Mouse (Mus musculus) splenic B cell, adult 2 months (primary cell): ENCODE data around the gene Armh2.
A peak's percentile ranks its signal among the peaks of the same experiment; 100 is the strongest.

Experiments
- DNase-seq: peaks from one replicate; pipeline ENCODE4 v3.0.0-alpha.2; 2011; ENCODE audit warnings: low read depth, low spot score
- H3K27me3 ChIP-seq: 2 replicates; pipeline ENCODE4 v1.6.1; 2012; ENCODE audit warnings: mild to moderate bottlenecking, low read length, moderate library complexity, mixed read lengths; ENCODE audit not compliant: control insufficient read depth, poor library complexity, insufficient read depth, severe bottlenecking
- H3K36me3 ChIP-seq: 2 replicates; pipeline ENCODE4 v1.6.1; 2012; ENCODE audit warnings: mild to moderate bottlenecking, low read length, moderate library complexity, mixed read lengths; ENCODE audit not compliant: control insufficient read depth, poor library complexity, insufficient read depth, severe bottlenecking

Armh2 gene

GRCm38 (mm10) chr13:24741028-24741427 lies at the start of gene Armh2:
TSS of gene Armh2 (plus strand) at chr13:24741232.
- Histone ChIP-seq H3K36me3 (no peaks in the 10 kb centered on the region), H3K27me3 (no peaks in the 10 kb centered on the region)
- no peak for DNase-seq

DNA sequence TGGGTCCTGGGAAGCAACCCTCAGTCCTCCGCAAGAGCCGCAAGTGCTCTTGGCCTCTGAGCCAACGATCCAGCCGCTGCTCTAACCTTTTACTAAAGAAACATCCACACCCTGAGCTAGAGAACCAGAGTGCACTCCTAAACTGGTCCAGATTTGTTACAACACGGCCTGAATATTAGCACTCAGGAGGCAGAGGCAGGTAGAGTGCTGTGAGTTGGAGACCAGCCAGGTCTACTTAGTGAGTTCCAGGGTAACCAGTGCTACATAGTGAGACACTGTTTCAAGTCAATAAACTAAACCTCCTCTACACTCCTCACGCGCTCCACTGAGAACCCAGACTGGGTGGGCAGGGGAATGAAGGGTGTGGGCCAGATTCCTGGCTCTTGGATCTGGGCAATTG lies 47.7 kb upstream of the Armh2 start:
- Histone ChIP-seq H3K36me3 (peaks cover 47% of the 10 kb centered on the region), H3K27me3 (no peaks in the 10 kb centered on the region)
- DNase-seq, result no peak

DNA sequence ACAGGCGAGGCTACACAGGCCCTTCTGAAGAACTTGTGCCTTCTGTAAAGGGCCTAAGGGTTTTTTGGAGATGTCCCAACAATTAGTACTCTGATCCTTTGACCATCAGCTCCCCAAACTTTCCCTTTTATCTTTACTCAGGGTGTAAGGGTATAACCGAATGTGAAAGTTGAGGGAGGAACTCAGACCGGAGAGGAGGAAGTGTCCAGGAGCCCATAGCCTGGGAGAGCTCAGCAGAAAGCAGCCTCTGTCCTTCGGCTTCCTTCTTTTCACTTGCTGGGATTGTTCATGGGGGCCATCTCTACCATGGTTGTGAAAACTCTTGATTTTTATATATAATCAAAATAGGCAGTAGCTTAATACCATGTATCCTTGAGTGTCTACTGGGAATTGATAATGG lies 42.3 kb upstream of the Armh2 start:
- DNase-seq, result no peak
- Histone ChIP-seq H3K36me3 (peaks cover 53% of the 10 kb centered on the region), H3K27me3 (no peaks in the 10 kb centered on the region)

GRCm38 (mm10) chr13:24702128-24702527 lies 38.9 kb upstream of the Armh2 start:
- no peak for DNase-seq
- H3K27me3 ChIP-seq, result no peaks in the 10 kb centered on the region
- H3K36me3 ChIP-seq, result peaks cover 43% of the 10 kb centered on the region

GRCm38 (mm10) chr13:24709656-24710396 lies 31.2 kb upstream of the Armh2 start:
- DNase-seq, result no peak
- Histone ChIP-seq H3K36me3 (peaks cover 45% of the 10 kb centered on the region), H3K27me3 (no peaks in the 10 kb centered on the region)

GRCm38 (mm10) chr13:24710968-24711367 lies 30.1 kb upstream of the Armh2 start:
- DNase-seq, result no peak
- peaks cover 48% of the 10 kb centered on the region for H3K36me3 ChIP-seq
- no peaks in the 10 kb centered on the region for H3K27me3 ChIP-seq

- peaks cover 52% of the 10 kb centered on the region for H3K36me3 ChIP-seq
- no peak for DNase-seq
- no peaks in the 10 kb centered on the region for H3K27me3 ChIP-seq
Observed at GRCm38 (mm10) chr13:24712581-24713130, 28.4 kb upstream of the Armh2 start.

DNA sequence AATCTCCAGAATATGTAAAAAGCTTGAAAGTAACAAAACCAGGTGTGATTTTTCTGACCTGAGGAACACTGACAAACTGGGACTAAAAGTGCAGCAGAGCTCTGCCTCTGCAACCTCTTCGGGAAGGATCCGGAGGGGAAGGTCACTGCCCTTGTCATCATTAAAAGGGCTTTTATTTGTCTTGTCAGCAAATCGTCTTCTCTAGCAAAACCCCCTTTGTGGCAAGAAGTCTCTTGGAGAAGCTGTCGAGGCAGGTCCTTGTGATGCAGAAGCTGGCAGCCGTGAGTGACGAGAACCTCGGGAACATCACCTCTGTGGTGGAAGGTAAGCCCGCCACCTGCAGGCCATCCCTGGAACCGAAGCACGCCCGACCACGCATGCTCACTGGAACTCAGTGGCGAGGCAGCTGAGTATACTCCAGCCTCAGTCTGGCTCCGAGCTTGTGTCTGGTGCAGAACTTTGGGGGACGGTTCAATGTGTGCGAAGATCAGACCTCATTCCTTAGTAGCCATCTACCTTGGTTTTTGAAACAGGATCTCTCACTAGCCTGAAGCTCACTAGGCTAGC lies 27.5 kb upstream of the Armh2 start:
- peak; percentile 58 for DNase-seq
- Histone ChIP-seq H3K36me3 (peaks cover 59% of the 10 kb centered on the region), H3K27me3 (no peaks in the 10 kb centered on the region)

DNA sequence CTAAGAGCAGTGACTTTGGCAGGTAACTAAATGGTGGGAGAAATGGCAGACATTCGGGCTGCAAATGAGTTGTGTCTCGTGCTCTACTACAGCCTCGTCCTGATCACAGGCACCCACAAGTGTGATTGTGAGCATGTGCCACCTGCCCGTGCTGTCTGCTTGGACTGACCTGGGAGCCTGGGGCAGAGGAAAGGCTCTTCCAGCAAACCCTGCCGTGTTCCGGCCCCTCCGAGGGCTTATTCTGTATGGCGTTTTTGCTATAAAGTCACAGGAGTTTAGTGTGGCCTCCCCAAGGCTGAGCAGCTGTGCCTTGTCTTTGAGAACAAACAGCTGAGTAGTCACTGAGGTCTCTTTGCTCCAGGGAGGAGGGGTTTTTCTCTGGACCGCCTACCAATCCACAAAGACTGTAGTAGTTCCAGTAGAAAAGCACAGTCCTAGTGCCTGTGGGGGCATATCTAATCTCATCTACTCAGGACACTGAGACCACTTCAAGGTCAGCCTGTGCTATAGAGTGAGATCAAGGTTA lies 26.6 kb upstream of the Armh2 start:
- Histone ChIP-seq H3K27me3 (no peaks in the 10 kb centered on the region), H3K36me3 (peaks cover 65% of the 10 kb centered on the region)
- no peak for DNase-seq

DNA sequence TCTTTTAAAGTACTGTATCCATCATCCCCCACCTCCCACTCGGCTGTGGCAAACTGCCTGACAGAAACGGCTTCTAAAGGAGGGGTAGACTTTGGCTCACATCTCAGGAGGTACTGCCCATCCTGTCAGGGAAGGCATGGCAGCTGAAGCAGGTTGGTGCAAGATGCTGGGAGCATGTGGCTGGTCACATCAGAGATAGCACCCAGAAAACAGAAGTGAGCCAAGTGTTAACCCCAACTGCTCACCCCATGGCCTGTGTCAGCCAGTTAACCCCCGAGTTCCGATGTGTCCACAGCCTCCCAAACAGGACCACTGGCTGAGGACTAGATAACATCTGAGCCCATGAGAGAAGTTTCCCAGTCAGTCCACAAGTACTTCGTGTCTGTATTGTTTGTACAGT lies 25.4 kb upstream of the Armh2 start:
- no peak for DNase-seq
- peaks cover 57% of the 10 kb centered on the region for H3K36me3 ChIP-seq
- no peaks in the 10 kb centered on the region for H3K27me3 ChIP-seq

DNA sequence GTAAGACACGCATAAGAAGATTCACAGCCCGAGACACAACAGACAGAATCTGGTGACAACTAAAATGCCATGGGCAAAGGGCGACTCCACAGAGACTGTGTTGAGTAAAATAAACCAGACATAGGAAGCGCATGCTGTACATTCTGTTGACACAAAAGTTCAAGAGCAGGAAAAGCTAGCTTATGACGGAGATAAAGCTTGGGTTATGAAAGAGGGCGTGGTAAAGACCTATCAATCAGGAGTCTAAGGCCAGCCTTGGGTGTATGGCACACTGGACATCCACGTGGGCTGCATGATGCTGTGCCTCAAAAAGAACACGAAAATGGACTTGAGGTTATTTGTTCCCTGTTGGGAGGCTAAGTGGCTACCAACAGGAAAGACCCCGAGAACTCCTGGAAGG lies 24.6 kb upstream of the Armh2 start:
- no peak for DNase-seq
- Histone ChIP-seq H3K27me3 (no peaks in the 10 kb centered on the region), H3K36me3 (peaks cover 51% of the 10 kb centered on the region)

DNA sequence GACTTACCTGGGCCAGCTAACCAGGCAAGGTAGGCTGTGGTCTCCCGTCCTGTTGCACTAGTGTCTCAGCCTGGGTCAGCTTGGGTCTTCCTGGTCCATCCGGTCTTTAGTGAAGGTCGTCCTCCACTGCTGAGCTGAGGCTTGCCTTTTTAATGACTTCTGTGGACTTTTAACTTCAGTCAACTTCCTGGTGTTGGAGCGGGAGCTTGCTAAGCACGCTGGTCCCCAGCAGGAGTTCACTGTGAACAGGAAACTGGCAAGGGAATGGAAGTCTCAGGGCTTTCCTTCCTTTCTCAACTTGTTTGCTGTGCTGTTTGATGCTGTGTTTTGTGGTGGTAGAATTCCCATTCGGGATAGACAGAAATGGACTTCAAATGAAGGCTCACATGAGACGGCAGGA lies 23.4 kb upstream of the Armh2 start:
- Histone ChIP-seq H3K27me3 (no peaks in the 10 kb centered on the region), H3K36me3 (peaks cover 51% of the 10 kb centered on the region)
- no peak for DNase-seq

GRCm38 (mm10) chr13:24721502-24721901 lies 19.5 kb upstream of the Armh2 start:
- DNase-seq, result no peak
- Histone ChIP-seq H3K27me3 (no peaks in the 10 kb centered on the region), H3K36me3 (peaks cover 49% of the 10 kb centered on the region)

GRCm38 (mm10) chr13:24723699-24724394 lies 17.2 kb upstream of the Armh2 start:
- DNase-seq, result no peak
- Histone ChIP-seq H3K36me3 (peaks cover 39% of the 10 kb centered on the region), H3K27me3 (no peaks in the 10 kb centered on the region)

DNA sequence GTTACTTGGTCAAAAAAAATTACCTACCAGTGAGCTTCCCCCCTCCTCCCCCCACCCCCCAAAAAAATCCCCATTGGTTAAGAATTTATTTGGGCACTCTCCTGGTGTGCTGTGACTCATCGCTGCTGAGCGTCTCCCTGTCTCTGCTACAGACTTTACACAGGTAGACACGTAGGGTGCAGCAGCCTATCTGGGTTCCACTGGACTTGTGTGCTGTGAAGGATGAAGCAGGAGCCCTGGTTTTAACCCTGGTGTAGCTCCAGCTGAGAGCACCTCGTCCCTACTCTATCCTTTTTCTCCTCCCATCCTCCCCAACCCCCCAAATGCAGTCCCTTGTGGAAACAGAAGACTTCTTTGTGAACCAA lies 16.7 kb upstream of the Armh2 start:
- Histone ChIP-seq H3K27me3 (no peaks in the 10 kb centered on the region), H3K36me3 (peaks cover 36% of the 10 kb centered on the region)
- no peak for DNase-seq
